Mouse (Mus musculus) kidney, embryonic 16.5 days (tissue): ENCODE results near the gene Tmem274. TPM values are rescaled to one million over a fixed set of nuclear protein-coding genes. Genes with fewer than 3 reads are reported as not detected.

Experiments used
- ATAC-seq: fragments of 200-750 bp; cut with Nextera tagmentation; 2 replicates; pipeline ENCODE4 v1.8.0; 2017; ENCODE audit warnings: moderate TSS enrichment; ENCODE audit not compliant: low FRiP score, low TSS enrichment
- H3K27ac ChIP-seq: fragments of 300-500 bp; sonication (generic); 2 replicates; pipeline ENCODE4 v1.5.1; 2014; ENCODE audit warnings: low read length
- H3K27me3 ChIP-seq: fragments of 300-500 bp; sonication (generic); 2 replicates; pipeline ENCODE4 v1.6.1; 2014; ENCODE audit warnings: low read length, control low read depth, mixed read lengths; ENCODE audit not compliant: insufficient read depth
- H3K36me3 ChIP-seq: fragments of 300-500 bp; sonication (generic); 2 replicates; pipeline ENCODE4 v1.6.1; 2014; ENCODE audit warnings: low read length, control low read depth, mixed read lengths; ENCODE audit not compliant: insufficient read depth
- H3K4me1 ChIP-seq: fragments of 300-500 bp; sonication (generic); 2 replicates; pipeline ENCODE4 v1.6.1; 2014; ENCODE audit warnings: low read length, control low read depth, mixed read lengths; ENCODE audit not compliant: insufficient read depth
- H3K4me2 ChIP-seq: fragments of 300-500 bp; sonication (generic); replicated peaks from 2 replicates; pipeline ENCODE4 v1.6.1; 2014; ENCODE audit warnings: low read depth, low read length
- H3K4me3 ChIP-seq: fragments of 300-500 bp; sonication (generic); 2 replicates; pipeline ENCODE4 v1.5.1; 2014; ENCODE audit warnings: mild to moderate bottlenecking, low read length
- H3K9ac ChIP-seq: fragments of 300-500 bp; sonication (generic); replicated peaks from 2 replicates; pipeline ENCODE4 v1.6.1; 2014; ENCODE audit warnings: low read length
- H3K9me3 ChIP-seq: fragments of 300-500 bp; sonication (generic); 2 replicates; pipeline ENCODE4 v1.6.1; 2016; ENCODE audit warnings: low read length, control low read depth
- WGBS: fragments of 180-500 bp; shearing (Covaris S2); extraction: QIAGEN DNeasy Blood & Tissue Kit; methylation state at CpG from one replicate; pipeline ENCODE4 v1.1.7; 2014; 5-methylcytosine and 5-hydroxymethylcytosine counted together
- polyA plus RNA-seq: library from polyadenylated mRNA; unstranded; fragments of >200 nt; fragmentation: Nextera tagmentation; extraction: Ambion mirVana; gene quantifications from 2 replicates; pipeline ENCODE4 v1.2.1, GENCODE M21; 2015

The Tmem274 gene
- polyA plus RNA-seq, 1 experiment from 2014 or later: 0.82 TPM

- no peak overlapping the region for H3K9ac ChIP-seq
- no peak overlapping the region for H3K27ac ChIP-seq
- no peaks in the 10 kb centered on the region for H3K4me1 ChIP-seq
- WGBS: 68% methylated on average over 6 of the region's 6 CpGs
- ATAC-seq: no peak
- H3K27me3 ChIP-seq: no peaks in the 10 kb centered on the region
- no peaks in the 10 kb centered on the region for H3K9me3 ChIP-seq
- no peak overlapping the region for H3K4me3 ChIP-seq
- no peak overlapping the region for H3K4me2 ChIP-seq
- no peaks in the 10 kb centered on the region; the same call in 1 of the 2 replicates for H3K36me3 ChIP-seq
These were observed 13.7 kb upstream of the Tmem274 start for GRCm38 (mm10) chr4:149463435-149463950.

GRCm38 (mm10) chr4:149469557-149469956, 7.6 kb upstream of the Tmem274 start:
- H3K36me3 ChIP-seq: peaks cover 15% of the 10 kb centered on the region
- H3K4me1 ChIP-seq: no peaks in the 10 kb centered on the region
- no peak overlapping the region for H3K4me2 ChIP-seq
- H3K27ac ChIP-seq: no peak overlapping the region
- no peak overlapping the region for H3K9ac ChIP-seq
- H3K27me3 ChIP-seq: no peaks in the 10 kb centered on the region
- no peak for ATAC-seq
- no peaks in the 10 kb centered on the region for H3K9me3 ChIP-seq
- 94% methylated on average over 3 of the region's 3 CpGs for WGBS
- H3K4me3 ChIP-seq: no peak overlapping the region

GRCm38 (mm10) chr4:149475096-149475495, 2.1 kb upstream of the Tmem274 start:
- WGBS: 57% methylated on average over 7 of the region's 7 CpGs
- no peaks in the 10 kb centered on the region for H3K27me3 ChIP-seq
- peaks cover 6% of the 10 kb centered on the region for H3K36me3 ChIP-seq
- no peak overlapping the region for H3K4me3 ChIP-seq
- H3K4me2 ChIP-seq: no peak overlapping the region
- H3K9ac ChIP-seq: no peak overlapping the region
- H3K9me3 ChIP-seq: no peaks in the 10 kb centered on the region
- H3K4me1 ChIP-seq: no peaks in the 10 kb centered on the region
- H3K27ac ChIP-seq: no peak overlapping the region
- ATAC-seq: no peak

- H3K36me3 ChIP-seq: peaks cover 19% of the 10 kb centered on the region
- H3K9ac ChIP-seq: peak overlapping the region; percentile 81
- peak; percentile 24; the same call in 1 of the 2 replicates for ATAC-seq
- H3K9me3 ChIP-seq: no peaks in the 10 kb centered on the region
- H3K27me3 ChIP-seq: no peaks in the 10 kb centered on the region
- H3K4me1 ChIP-seq: peaks cover 12% of the 10 kb centered on the region
- WGBS: 48% methylated on average over 3 of the region's 3 CpGs
- H3K4me2 ChIP-seq: peak overlapping the region; percentile 81
- H3K27ac ChIP-seq: peak overlapping the region; percentile 82
- H3K4me3 ChIP-seq: peak overlapping the region; percentile 74
These were observed 7.4 kb downstream of the Tmem274 start for GRCm38 (mm10) chr4:149484566-149484965.

GRCm38 (mm10) chr4:149485053-149485824, 8.1 kb downstream of the Tmem274 start, which contains the start of the genes Nmnat1 and Lzic:
Gene Nmnat1 (minus strand): TSS chr4:149485202.
Gene Lzic (plus strand): TSS chr4:149485229.
- Histone ChIP-seq H3K4me1 (peaks cover 12% of the 10 kb centered on the region), H3K4me2 (peak within 1 kb of the TSS; percentile 81), H3K27ac (peak within 1 kb of the TSS; percentile 82), H3K36me3 (peaks cover 25% of the 10 kb centered on the region), H3K9ac (peak within 1 kb of the TSS; percentile 81), H3K9me3 (no peaks in the 10 kb centered on the region), H3K27me3 (no peaks in the 10 kb centered on the region), H3K4me3 (peak within 1 kb of the TSS; percentile 74)
- peak; percentile 98 for ATAC-seq
- WGBS: under 1% methylated on average over 60 of the region's 60 CpGs

- H3K27me3 ChIP-seq: no peaks in the 10 kb centered on the region
- under 1% methylated on average over 10 of the region's 10 CpGs for WGBS
- H3K4me2 ChIP-seq: peak overlapping the region; percentile 81
- no peaks in the 10 kb centered on the region for H3K9me3 ChIP-seq
- peaks cover 28% of the 10 kb centered on the region for H3K36me3 ChIP-seq
- peaks cover 12% of the 10 kb centered on the region for H3K4me1 ChIP-seq
- ATAC-seq: no peak
- peak overlapping the region; percentile 82 for H3K27ac ChIP-seq
- peak overlapping the region; percentile 81 for H3K9ac ChIP-seq
- H3K4me3 ChIP-seq: peak overlapping the region; percentile 74
These were observed 8.6 kb downstream of the Tmem274 start for GRCm38 (mm10) chr4:149485825-149486206.

- Histone ChIP-seq H3K9me3 (no peaks in the 10 kb centered on the region), H3K27ac (no peak overlapping the region), H3K4me1 (peaks cover 12% of the 10 kb centered on the region), H3K27me3 (no peaks in the 10 kb centered on the region), H3K36me3 (peaks cover 41% of the 10 kb centered on the region), H3K4me2 (no peak overlapping the region), H3K4me3 (no peak overlapping the region), H3K9ac (no peak overlapping the region)
- WGBS: 93% methylated on average over 12 of the region's 12 CpGs
- no peak for ATAC-seq
These were observed 10.6 kb downstream of the Tmem274 start for GRCm38 (mm10) chr4:149487729-149488128.

GRCm38 (mm10) chr4:149489415-149490240, 12.4 kb downstream of the Tmem274 start:
- H3K36me3 ChIP-seq: peaks cover 57% of the 10 kb centered on the region
- no peak overlapping the region for H3K9ac ChIP-seq
- no peak overlapping the region for H3K27ac ChIP-seq
- no peak overlapping the region for H3K4me3 ChIP-seq
- no peaks in the 10 kb centered on the region for H3K27me3 ChIP-seq
- no peaks in the 10 kb centered on the region for H3K9me3 ChIP-seq
- peaks cover 9% of the 10 kb centered on the region for H3K4me1 ChIP-seq
- WGBS: 96% methylated on average over 14 of the region's 14 CpGs
- H3K4me2 ChIP-seq: no peak overlapping the region
- no peak for ATAC-seq

GRCm38 (mm10) chr4:149491151-149491550, 14.0 kb downstream of the Tmem274 start:
- no peak overlapping the region for H3K27ac ChIP-seq
- peaks cover 6% of the 10 kb centered on the region for H3K4me1 ChIP-seq
- no peaks in the 10 kb centered on the region for H3K27me3 ChIP-seq
- H3K36me3 ChIP-seq: peaks cover 69% of the 10 kb centered on the region
- no peak overlapping the region for H3K9ac ChIP-seq
- H3K4me2 ChIP-seq: no peak overlapping the region
- 93% methylated on average over 3 of the region's 3 CpGs for WGBS
- H3K9me3 ChIP-seq: no peaks in the 10 kb centered on the region
- no peak for ATAC-seq
- no peak overlapping the region for H3K4me3 ChIP-seq
